Comparison of ENCODE assay signal across 31 mouse cellular contexts in the genomic region with DNA sequence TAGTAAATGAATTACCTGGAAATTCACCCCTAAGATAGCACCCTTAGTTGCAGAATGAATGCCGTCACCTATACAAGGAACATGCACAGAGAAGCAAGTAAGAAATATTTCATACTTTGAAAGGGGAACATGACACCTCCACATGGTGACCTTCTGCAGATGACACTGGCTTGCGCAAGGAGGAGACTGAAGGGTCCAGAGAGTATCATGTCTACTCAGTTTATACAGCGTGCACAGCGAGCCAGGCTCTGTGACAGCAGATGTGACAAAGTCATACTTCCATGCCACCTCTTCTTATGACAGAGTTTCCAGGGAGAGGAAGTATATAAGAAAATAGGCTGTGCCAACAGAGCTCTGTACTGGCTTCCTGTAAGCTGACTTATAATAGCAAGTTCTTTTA. TPM values are rescaled to one million over a fixed set of nuclear protein-coding genes. Genes with fewer than 3 reads are reported as not detected.
DNase-seq lines count a peak whose midpoint lies in the region; ATAC-seq and TF ChIP-seq lines count a peak whose summit lies in the region.
"Had no signal": no experiment of that assay in that cellular context is flagged by ENCODE, and none has a peak within 500 bp of the region (broad histone marks: within the 10 kb centered on the region; RNA-seq: fewer than 3 reads in every experiment).

No protein-coding gene starts in this region.

- H3K4me3 ChIP-seq in gastrocnemius, adult 2 months, result no peak overlapping the region
- H3K4me3 ChIP-seq in neural tube, embryonic 15.5 days (replicated peaks), result no peak overlapping the region
- H3K4me3 ChIP-seq: embryonic facial prominence, embryonic 12.5 days; embryonic facial prominence, embryonic 15.5 days; heart, adult 2 months; heart, embryonic 10.5 days; heart, embryonic 13.5 days; hindbrain, embryonic 12.5 days; hindbrain, embryonic 15.5 days had no signal

- H3K27ac ChIP-seq in gastrocnemius, adult 2 months, result peak overlapping the region; percentile 85
- H3K27ac ChIP-seq in neural tube, embryonic 15.5 days (replicated peaks), result no peak overlapping the region
- H3K27ac ChIP-seq: embryonic facial prominence, embryonic 12.5 days; embryonic facial prominence, embryonic 15.5 days; heart, adult 2 months; heart, embryonic 10.5 days; heart, embryonic 13.5 days; hindbrain, embryonic 12.5 days; hindbrain, embryonic 15.5 days had no signal

- peak; percentile 65 for DNase-seq in gastrocnemius, adult 2 months
- no peak for DNase-seq in gastrocnemius, postnatal 14 days
- DNase-seq in right cerebral cortex, adult 18-20 months, result no peak
- DNase-seq: B cell, adult 2 months; cerebellum, adult 18-20 months; cerebellum, adult 9-10 months; forebrain, postnatal 0 days; heart, adult 2 months; heart, postnatal 4 days had no signal

- 94% methylated on average over 4 of the region's 4 CpGs for WGBS in neural tube, embryonic 15.5 days

- ATAC-seq in common myeloid progenitor, adult 5-6 weeks (replicated peaks; ENCODE audit: low read depth, poor library complexity, severe bottlenecking), result 0 out of 2 replicates have a peak, but pooled peaks have one; percentile 12
- 0 out of 4 replicates have a peak, but pooled peaks have one; percentile 22 to 39 for ATAC-seq in hematopoietic stem cell, adult 5-6 weeks (replicated peaks in 1 of 2; ENCODE audit: insufficient read depth in 1 of 2, low FRiP score in 2 of 2, low TSS enrichment in 1 of 2, low read depth in 1 of 2, poor library complexity in 2 of 2, severe bottlenecking in 2 of 2)
- no peak for ATAC-seq in neural tube, embryonic 15.5 days (ENCODE audit: low FRiP score)
- ATAC-seq: forebrain, embryonic 14.5 days; forebrain, postnatal 0 days had no signal

- no peaks in the 10 kb centered on the region for H3K27me3 ChIP-seq in neural tube, embryonic 15.5 days (replicated peaks)
- H3K27me3 ChIP-seq: CH12.LX; embryonic facial prominence, embryonic 12.5 days; embryonic facial prominence, embryonic 15.5 days; heart, embryonic 13.5 days; hindbrain, embryonic 12.5 days; hindbrain, embryonic 15.5 days had no signal

- H3K4me2 ChIP-seq in neural tube, embryonic 15.5 days, result no peak overlapping the region
- H3K4me2 ChIP-seq: embryonic facial prominence, embryonic 12.5 days; embryonic facial prominence, embryonic 15.5 days; heart, embryonic 13.5 days; hindbrain, embryonic 12.5 days; hindbrain, embryonic 15.5 days had no signal

- no peaks in the 10 kb centered on the region for H3K9me3 ChIP-seq in neural tube, embryonic 15.5 days (replicated peaks)
- H3K9me3 ChIP-seq: embryonic facial prominence, embryonic 12.5 days; embryonic facial prominence, embryonic 15.5 days; G1E; heart, embryonic 10.5 days; heart, embryonic 13.5 days; hindbrain, embryonic 12.5 days; hindbrain, embryonic 15.5 days had no signal

- TF ChIP-seq CTCF in gastrocnemius, adult 2 months (IDR thresholded peaks at IDR 0.05), result no peak

- H3K36me3 ChIP-seq in neural tube, embryonic 15.5 days, result no peaks in the 10 kb centered on the region
- H3K36me3 ChIP-seq: embryonic facial prominence, embryonic 12.5 days; embryonic facial prominence, embryonic 15.5 days; G1E; heart, embryonic 10.5 days; heart, embryonic 13.5 days; hindbrain, embryonic 12.5 days; hindbrain, embryonic 15.5 days had no signal

- intact Hi-C loops in gastrocnemius, adult 2 months (cut with DNase I), result no loop called here
- intact Hi-C loops in gastrocnemius, postnatal 14 days (cut with DNase I; ENCODE audit: low total_unique reads), result no loop called here

- no peak overlapping the region for H3K9ac ChIP-seq in neural tube, embryonic 15.5 days (replicated peaks)
- H3K9ac ChIP-seq: embryonic facial prominence, embryonic 12.5 days; embryonic facial prominence, embryonic 15.5 days; forebrain, postnatal 0 days; heart, embryonic 13.5 days; hindbrain, embryonic 12.5 days; hindbrain, embryonic 15.5 days had no signal

- no peaks in the 10 kb centered on the region for H3K4me1 ChIP-seq in neural tube, embryonic 15.5 days
- H3K4me1 ChIP-seq: embryonic facial prominence, embryonic 12.5 days; embryonic facial prominence, embryonic 15.5 days; heart, embryonic 10.5 days; hindbrain, embryonic 12.5 days; hindbrain, embryonic 15.5 days had no signal

RNA-seq across cellular contexts. Expression of a gene that starts 5.4 kb away (rescaled TPM):
- total RNA-seq in gastrocnemius, adult 2 months (2021), result 10 to 100 TPM in 1 of 2 experiments, 1 to 10 TPM in 1; 3.7 to 15.2 TPM
- 1 to 10 TPM; 5.1 to 7.6 TPM for total RNA-seq in gastrocnemius, postnatal 14 days (2021)
- 10.2 and 13.8 TPM in 2 replicates for total RNA-seq in common myeloid progenitor, adult 5-6 weeks (2017)
- 30.1 and 32.7 TPM in 2 replicates for total RNA-seq in hematopoietic stem cell, adult 5-6 weeks (2017)
- polyA plus RNA-seq in neural tube, embryonic 15.5 days (2015; fragmentation: Nextera tagmentation; extraction: Ambion mirVana), result 0.09 and 0.75 TPM in 2 replicates
- polyA plus RNA-seq: forebrain, embryonic 11.5 days; heart, embryonic 10.5 days; hindbrain, embryonic 12.5 days had no signal

RNA-seq across cellular contexts. Expression of a gene that starts 59.7 kb away (rescaled TPM):
- not detected for total RNA-seq in gastrocnemius, adult 2 months (2021)
- total RNA-seq in gastrocnemius, postnatal 14 days (2021), result not detected
- not detected in 2 replicates for total RNA-seq in common myeloid progenitor, adult 5-6 weeks (2017)
- total RNA-seq in hematopoietic stem cell, adult 5-6 weeks (2017), result not detected in 2 replicates
- polyA plus RNA-seq in neural tube, embryonic 15.5 days (2015; fragmentation: Nextera tagmentation; extraction: Ambion mirVana), result 1.7 and 2.2 TPM in 2 replicates
- total RNA-seq: adrenal gland, adult 18-20 months; adrenal gland, postnatal 10 days; adrenal gland, postnatal 36 days; CH12.LX; gastrocnemius, postnatal 10 days; heart, adult 2 months; heart, postnatal 14 days; heart, postnatal 4 days had no signal
- polyA plus RNA-seq: embryonic facial prominence, embryonic 12.5 days; embryonic facial prominence, embryonic 15.5 days; forebrain, embryonic 11.5 days; forebrain, embryonic 14.5 days; G1E; gonadal fat pad, adult 2 months; heart, adult 2 months; heart, embryonic 10.5 days; heart, embryonic 13.5 days; heart, embryonic 16.5 days; intestine, embryonic 14.5 days; Patski had no signal
